Mouse (Mus musculus): ENCODE results near the gene Lrrc73. TPM values are rescaled to one million over a fixed set of nuclear protein-coding genes. Genes with fewer than 3 reads are reported as not detected.

Gene Lrrc73
- 10 to 100 TPM; 62.4 to 68.0 TPM for total RNA-seq (2021)
- long read RNA-seq, transcript Lrrc73-204 (6 exons, 2,010 nt): major isoform, 12 of 18 reads
- long read RNA-seq, partial matches to known transcripts: 2 of 18 reads
- long read RNA-seq, other reads (novel, unspliced or antisense): 1 of 18 reads

- peak; percentile 90 to 96 for DNase-seq (ENCODE audit: low spot score in 2 of 2)
Observed at GRCm38 (mm10) chr17:46253452-46254084, at the start of gene Lrrc73. Gene Lrrc73, plus strand, starts transcription at chr17:46253531.

DNA sequence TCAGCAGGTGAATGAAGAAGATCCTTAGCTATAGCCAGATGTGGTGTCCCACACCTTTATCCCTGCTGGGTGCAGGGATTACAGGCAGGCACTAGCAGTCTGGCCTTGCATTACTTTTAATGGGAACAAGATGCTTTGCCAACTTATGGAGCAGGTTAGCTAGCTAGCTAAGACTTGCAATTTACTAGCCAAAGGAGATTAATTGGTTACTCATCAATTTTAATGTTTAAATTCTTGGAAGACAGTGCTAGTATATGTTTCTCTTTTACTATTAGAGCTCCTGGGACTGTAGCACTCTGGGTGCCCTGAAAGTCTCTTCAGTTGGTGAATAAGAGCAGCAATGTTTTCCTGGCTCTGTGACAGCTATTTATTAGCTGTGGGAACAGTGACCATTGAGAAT, 46.7 kb upstream of the Lrrc73 start:
- no peak for DNase-seq (ENCODE audit: low spot score in 2 of 2)

DNA sequence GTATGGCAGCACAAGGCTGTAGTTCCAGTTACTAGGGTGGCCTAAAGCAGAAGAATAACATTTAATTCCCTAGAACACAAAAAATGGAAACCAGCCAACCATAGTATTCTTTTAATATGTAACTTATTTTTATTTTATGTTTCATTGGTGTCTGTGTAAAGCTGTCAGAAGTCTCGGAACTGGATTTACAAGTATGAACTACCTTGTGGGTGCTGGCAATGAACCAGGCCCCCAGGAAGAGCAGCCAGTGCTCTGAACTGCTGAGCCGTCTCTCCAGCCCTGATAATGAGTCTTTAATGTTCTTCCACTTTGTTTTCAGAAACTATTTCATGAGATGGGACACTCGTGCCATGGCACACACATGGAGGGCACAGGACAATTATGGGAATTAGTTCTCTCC, 42.8 kb upstream of the Lrrc73 start:
- DNase-seq (ENCODE audit: low spot score in 2 of 2): no peak

- DNase-seq (ENCODE audit: low spot score in 2 of 2): no peak
Observed at GRCm38 (mm10) chr17:46221601-46222000, 31.7 kb upstream of the Lrrc73 start.

- DNase-seq (ENCODE audit: low spot score in 2 of 2): no peak
Observed at GRCm38 (mm10) chr17:46227576-46227975, 25.8 kb upstream of the Lrrc73 start.

- no peak for DNase-seq (ENCODE audit: low spot score in 2 of 2)
Observed at GRCm38 (mm10) chr17:46236067-46236466, 17.3 kb upstream of the Lrrc73 start.

DNA sequence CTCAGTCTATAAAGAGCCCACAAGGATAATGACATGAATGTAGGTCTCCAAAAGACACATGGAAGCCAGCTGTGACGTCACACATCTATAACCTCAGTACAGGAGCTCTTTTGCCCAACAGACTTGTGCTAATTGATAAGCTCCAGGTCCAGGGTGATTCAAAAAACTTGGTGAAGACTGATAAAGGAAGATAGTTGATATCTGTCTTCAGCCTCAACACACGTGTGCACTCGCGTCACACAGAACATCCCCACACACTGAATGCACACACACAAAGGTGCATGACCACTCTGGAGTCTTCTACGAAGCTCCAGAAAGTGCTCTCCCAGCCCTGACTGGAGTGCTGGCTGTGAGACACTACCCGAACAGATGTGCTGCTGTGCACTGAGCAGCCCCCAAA, 16.3 kb upstream of the Lrrc73 start:
- no peak for DNase-seq (ENCODE audit: low spot score in 2 of 2)

DNA sequence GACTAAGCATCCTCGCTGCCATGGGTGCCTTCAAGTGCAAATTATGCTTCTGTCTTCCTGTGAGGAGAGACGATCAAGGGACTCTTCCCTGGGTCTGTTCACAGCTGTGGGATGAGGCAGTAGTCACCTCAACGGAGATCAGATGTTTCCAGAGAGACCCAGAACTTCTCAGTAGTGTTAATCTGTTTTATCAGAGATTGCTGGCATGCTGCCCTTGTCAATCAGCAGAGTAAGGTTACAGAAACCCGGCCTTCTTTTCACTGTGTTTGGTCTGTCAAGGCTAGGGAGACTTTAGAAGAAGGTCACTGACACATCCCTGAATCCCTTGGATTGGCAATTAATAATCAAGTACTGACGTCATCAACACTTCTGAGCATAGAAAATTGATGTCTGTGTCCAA, 15.9 kb upstream of the Lrrc73 start:
- no peak for DNase-seq (ENCODE audit: low spot score in 2 of 2)

- DNase-seq (ENCODE audit: low spot score in 2 of 2): no peak
Observed at GRCm38 (mm10) chr17:46239516-46240114, 13.7 kb upstream of the Lrrc73 start.

DNA sequence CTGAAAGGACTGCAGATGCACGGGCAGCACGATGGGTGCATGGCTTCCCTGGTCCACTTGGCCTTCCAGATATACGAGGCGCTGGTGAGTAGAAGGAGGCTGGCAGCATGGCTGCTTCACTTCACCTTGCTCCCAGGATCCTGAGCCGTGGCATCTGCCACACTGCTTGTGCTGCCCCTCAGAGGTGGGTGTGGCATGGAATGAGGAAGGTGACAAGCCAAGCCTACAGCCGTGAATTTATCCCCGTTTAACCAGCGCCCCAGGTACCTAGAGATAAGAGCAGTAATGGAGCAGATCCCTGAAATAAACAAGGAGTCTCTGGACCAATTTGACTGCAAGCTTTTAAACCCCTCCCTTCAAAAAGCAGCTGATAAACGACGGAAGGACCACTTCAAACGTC, 11.9 kb upstream of the Lrrc73 start:
- no peak for DNase-seq (ENCODE audit: low spot score in 2 of 2)

- DNase-seq (ENCODE audit: low spot score in 2 of 2): no peak
Observed at GRCm38 (mm10) chr17:46242274-46242673, 11.1 kb upstream of the Lrrc73 start.

DNA sequence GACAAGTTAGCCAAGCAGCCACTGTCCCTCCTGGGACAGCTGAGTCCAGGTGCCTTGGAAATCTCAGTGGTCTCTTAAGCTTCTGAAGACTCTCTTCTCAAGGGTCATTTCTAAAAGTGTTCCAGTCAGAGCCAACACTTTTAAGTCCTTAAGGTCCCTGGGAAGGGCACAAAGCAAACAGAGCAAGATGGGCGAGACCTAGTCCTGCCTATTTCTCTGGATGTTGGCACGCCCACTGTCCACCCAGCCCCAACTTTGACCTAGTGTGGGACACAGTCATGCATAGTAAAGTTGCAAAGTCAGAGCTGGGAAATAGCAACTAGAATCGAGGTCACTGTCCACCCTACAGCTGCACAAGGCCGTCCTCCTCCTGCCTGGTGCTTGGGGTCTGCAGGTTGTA, 10.3 kb upstream of the Lrrc73 start:
- no peak for DNase-seq (ENCODE audit: low spot score in 2 of 2)

GRCm38 (mm10) chr17:46243624-46244023, 9.7 kb upstream of the Lrrc73 start:
- DNase-seq (ENCODE audit: low spot score in 2 of 2): no peak

DNA sequence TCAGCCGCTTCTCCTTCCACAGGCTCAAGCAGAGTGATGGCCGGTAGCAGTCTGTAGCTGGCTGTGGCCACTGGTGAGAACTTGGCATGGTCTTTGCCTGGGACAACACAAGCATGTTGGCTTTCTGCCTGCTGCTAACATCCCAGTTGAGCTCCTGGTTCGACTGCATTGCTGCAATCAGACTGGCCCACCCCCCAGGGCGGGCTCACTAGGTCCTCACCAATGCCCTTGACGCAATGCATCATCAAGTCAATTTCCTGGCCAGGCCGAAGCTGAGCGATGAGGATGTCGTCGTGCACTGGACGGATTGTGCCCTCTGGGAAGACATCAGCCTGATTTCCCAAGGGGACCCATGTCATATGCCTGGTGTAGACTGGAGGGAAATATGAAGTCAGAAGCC, 8.8 kb upstream of the Lrrc73 start:
- no peak for DNase-seq (ENCODE audit: low spot score in 2 of 2)

DNA sequence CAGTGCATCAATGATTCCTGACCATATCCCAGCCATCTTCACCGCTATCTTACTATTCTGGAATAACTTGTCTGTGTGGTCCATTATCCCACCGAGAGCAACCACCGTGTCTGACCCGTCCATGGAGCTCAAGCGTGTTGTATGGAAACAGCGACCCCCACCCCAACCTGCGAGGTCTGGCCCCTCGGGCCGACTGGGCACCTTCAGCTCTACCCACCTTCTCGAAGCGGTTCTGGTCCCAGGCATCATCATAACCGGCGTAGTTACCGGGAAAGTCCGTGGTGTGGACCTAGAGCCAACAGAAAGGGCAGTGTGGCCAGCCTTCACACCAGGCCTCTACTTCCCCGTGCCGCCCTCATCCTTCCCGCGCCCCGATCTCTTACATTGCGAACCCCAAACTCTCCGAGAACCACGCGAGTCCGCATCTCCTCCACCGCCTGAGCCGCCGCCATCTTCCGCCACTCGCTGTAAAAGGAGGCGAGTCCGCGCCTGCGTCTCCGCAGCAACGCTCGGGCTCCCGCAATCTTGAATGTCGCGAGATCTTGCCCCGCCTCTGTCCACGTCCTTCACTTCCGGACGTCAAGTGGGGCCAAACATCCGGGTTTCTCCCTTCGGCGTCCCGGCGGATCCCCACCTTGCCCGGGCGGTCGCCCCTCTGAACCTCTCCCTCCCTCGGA, 5.7 kb upstream of the Lrrc73 start, which contains the start of the genes Polr1c and Yipf3:
Polr1c (minus strand) TSS at position 543 of the 677 bp plus-strand sequence.
Yipf3 (plus strand) TSS at position 569 of the 677 bp plus-strand sequence.
- DNase-seq (ENCODE audit: low spot score in 2 of 2): peak; percentile 95 to 97

- DNase-seq (ENCODE audit: low spot score in 2 of 2): peak in 1 of 2 experiments; percentile 48
Observed at GRCm38 (mm10) chr17:46248189-46248522, 5.2 kb upstream of the Lrrc73 start.

DNA sequence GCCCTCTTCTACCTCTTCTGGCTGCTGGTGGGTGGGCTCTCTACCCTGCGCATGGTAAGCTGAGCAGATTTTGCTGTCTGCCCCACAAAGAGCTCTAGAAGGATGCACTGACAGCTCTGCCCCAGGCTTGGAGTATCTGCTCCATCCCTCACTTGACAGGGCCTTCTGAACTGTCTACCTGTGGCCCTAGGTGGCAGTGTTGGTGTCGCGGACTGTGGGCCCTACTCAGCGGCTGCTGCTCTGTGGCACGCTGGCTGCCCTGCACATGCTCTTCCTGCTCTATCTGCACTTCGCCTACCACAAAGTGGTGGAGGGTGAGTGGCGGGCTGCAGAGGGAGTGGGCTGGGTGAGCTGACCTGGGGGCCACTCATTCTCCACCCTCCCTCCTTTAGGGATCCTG, 2.2 kb upstream of the Lrrc73 start:
- no peak for DNase-seq (ENCODE audit: low spot score in 2 of 2)

DNA sequence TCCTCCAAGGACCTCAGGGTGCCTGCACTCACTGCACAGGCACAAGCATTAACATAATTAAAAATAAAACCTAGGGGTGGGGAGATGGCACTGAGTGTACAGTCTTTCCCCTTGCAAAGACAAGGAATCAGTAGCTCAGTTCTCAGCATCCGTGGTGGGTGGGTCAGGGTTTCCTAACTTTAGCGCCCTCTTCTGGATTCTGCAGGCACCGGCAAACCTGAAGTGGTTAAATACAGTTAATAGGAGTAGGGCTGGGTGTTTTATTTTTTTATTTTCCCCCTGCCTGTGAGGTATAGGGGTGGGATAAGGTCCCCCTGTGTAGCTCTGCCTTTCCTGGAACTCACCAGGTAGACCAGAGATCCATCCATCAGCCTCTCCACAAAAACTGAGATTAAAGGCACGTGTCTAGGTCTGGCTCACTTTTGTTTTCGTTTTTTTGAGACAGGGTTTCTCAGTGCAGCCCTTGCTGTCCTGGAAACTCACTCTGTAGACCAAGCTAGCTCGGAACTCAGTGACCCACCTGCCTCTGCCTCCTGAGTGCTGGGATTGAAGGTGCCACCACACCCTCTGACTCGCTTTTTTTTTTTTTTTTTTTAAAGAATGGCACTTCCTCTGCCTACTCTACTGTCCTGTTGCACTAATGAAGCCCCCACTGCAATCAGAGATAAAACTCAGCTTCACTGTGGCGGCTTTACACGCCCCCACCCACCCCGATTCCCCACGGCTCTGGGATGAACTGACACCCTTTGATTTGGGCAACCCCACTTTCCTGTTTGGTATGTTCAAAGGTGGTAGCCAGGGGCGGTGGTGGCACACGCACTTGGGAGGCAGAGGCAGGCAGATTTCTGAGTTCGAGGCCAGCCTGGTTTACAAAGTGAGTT, 520 bp upstream of the Lrrc73 start:
- DNase-seq (ENCODE audit: low spot score in 2 of 2): peak in 1 of 2 experiments; percentile 65

GRCm38 (mm10) chr17:46254106-46254505, 775 bp downstream of the Lrrc73 start:
- DNase-seq (ENCODE audit: low spot score in 2 of 2): no peak

GRCm38 (mm10) chr17:46255147-46255546, 1.8 kb downstream of the Lrrc73 start:
- DNase-seq (ENCODE audit: low spot score in 2 of 2): no peak
